Mouse (Mus musculus) forebrain, embryonic 16.5 days (tissue): ENCODE data around the gene Vmn2r70. TPM values are rescaled to one million over a fixed set of nuclear protein-coding genes. Genes with fewer than 3 reads are reported as not detected.

Experiments used
- ATAC-seq: fragments of 200-750 bp; cut with Nextera tagmentation; 2 replicates; pipeline ENCODE4 v1.8.0; 2017; ENCODE audit warnings: mild to moderate bottlenecking, moderate library complexity
- H3K27ac ChIP-seq: fragments of 300-500 bp; sonication (generic); 2 replicates; pipeline ENCODE4 v1.5.1; 2014; ENCODE audit warnings: low read length, control low read depth
- H3K27me3 ChIP-seq: fragments of 300-500 bp; sonication (generic); replicated peaks from 2 replicates; pipeline ENCODE4 v1.6.1; 2014; ENCODE audit warnings: low read length; ENCODE audit not compliant: control insufficient read depth, insufficient read depth
- H3K36me3 ChIP-seq: fragments of 300-500 bp; sonication (generic); 2 replicates; pipeline ENCODE4 v1.6.1; 2014; ENCODE audit not compliant: control insufficient read depth, insufficient read depth
- H3K4me1 ChIP-seq: fragments of 300-500 bp; sonication (generic); replicated peaks from 2 replicates; pipeline ENCODE4 v1.6.1; 2014; ENCODE audit warnings: low read length; ENCODE audit not compliant: control insufficient read depth, insufficient read depth
- H3K4me2 ChIP-seq: fragments of 300-500 bp; sonication (generic); 2 replicates; pipeline ENCODE4 v1.6.1; 2014; ENCODE audit warnings: mild to moderate bottlenecking, low read length, control low read depth
- H3K4me3 ChIP-seq: fragments of 300-500 bp; sonication (generic); replicated peaks from 2 replicates; pipeline ENCODE4 v1.5.1; 2014; ENCODE audit warnings: mild to moderate bottlenecking, low read length, control low read depth
- H3K9ac ChIP-seq: fragments of 300-500 bp; sonication (generic); replicated peaks from 2 replicates; pipeline ENCODE4 v1.6.1; 2014; ENCODE audit warnings: low read depth, low read length, control low read depth
- H3K9me3 ChIP-seq: fragments of 300-500 bp; sonication (generic); 2 replicates; pipeline ENCODE4 v1.6.1; 2016; ENCODE audit warnings: low read length; ENCODE audit not compliant: control insufficient read depth
- WGBS: fragments of 180-500 bp; shearing (Covaris S2); extraction: QIAGEN DNeasy Blood & Tissue Kit; methylation state at CpG from one replicate; pipeline ENCODE4 v1.1.7; 2014; 5-methylcytosine and 5-hydroxymethylcytosine counted together
- polyA plus RNA-seq: library from polyadenylated mRNA; unstranded; fragments of >200 nt; fragmentation: Nextera tagmentation; extraction: Ambion mirVana; gene quantifications from 2 replicates; pipeline ENCODE4 v1.2.1, GENCODE M21; 2015

The Vmn2r70 gene
- not detected in 2 replicates for polyA plus RNA-seq

- Histone ChIP-seq H3K27me3 (no peaks in the 10 kb centered on the region), H3K4me1 (no peaks in the 10 kb centered on the region), H3K9ac (no peak within 1 kb of the TSS), H3K36me3 (no peaks in the 10 kb centered on the region), H3K27ac (no peak within 1 kb of the TSS), H3K9me3 (no peaks in the 10 kb centered on the region; the same call in 1 of the 2 replicates), H3K4me3 (no peak within 1 kb of the TSS), H3K4me2 (no peak within 1 kb of the TSS)
- ATAC-seq, result no peak
- 79% methylated on average over 2 of the region's 2 CpGs for WGBS
These were observed at the start of gene Vmn2r70 for GRCm38 (mm10) chr7:85569092-85569491. Gene Vmn2r70 (minus strand): TSS chr7:85569192.

GRCm38 (mm10) chr7:85562787-85563186 lies 6.2 kb downstream of the Vmn2r70 start, which contains the start of gene Vmn2r71:
Gene Vmn2r71 (plus strand): TSS chr7:85563087.
- H3K9ac ChIP-seq, result no peak within 1 kb of the TSS
- H3K27me3 ChIP-seq, result no peaks in the 10 kb centered on the region
- WGBS, result 86% methylated on average over 5 of the region's 5 CpGs
- no peak for ATAC-seq
- no peak within 1 kb of the TSS for H3K4me2 ChIP-seq
- H3K4me3 ChIP-seq, result no peak within 1 kb of the TSS
- H3K9me3 ChIP-seq, result 0 out of 2 replicates have a peak, but pooled peaks cover 2% of the 10 kb centered on the region
- H3K4me1 ChIP-seq, result no peaks in the 10 kb centered on the region
- no peaks in the 10 kb centered on the region for H3K36me3 ChIP-seq
- no peak within 1 kb of the TSS for H3K27ac ChIP-seq

- no peak for ATAC-seq
- 59% methylated on average over 2 of the region's 2 CpGs for WGBS
- H3K4me2 ChIP-seq, result no peak overlapping the region
These were observed 25.9 kb downstream of the Vmn2r70 start for GRCm38 (mm10) chr7:85543118-85543517.

GRCm38 (mm10) chr7:85542108-85542507 lies 26.9 kb downstream of the Vmn2r70 start:
- no peak overlapping the region for H3K27ac ChIP-seq
- peaks cover 11% of the 10 kb centered on the region; the same call in 1 of the 2 replicates for H3K9me3 ChIP-seq
- no peaks in the 10 kb centered on the region for H3K4me1 ChIP-seq
- no peak overlapping the region for H3K9ac ChIP-seq
- 90% methylated on average over 2 of the region's 2 CpGs for WGBS
- H3K4me3 ChIP-seq, result no peak overlapping the region
- H3K36me3 ChIP-seq, result no peaks in the 10 kb centered on the region
- no peak overlapping the region for H3K4me2 ChIP-seq
- no peak for ATAC-seq
- no peaks in the 10 kb centered on the region for H3K27me3 ChIP-seq

More at GRCm38 (mm10) chr7:85543118-85543517, 25.9 kb downstream of the Vmn2r70 start:
- no peaks in the 10 kb centered on the region for H3K27me3 ChIP-seq
- no peaks in the 10 kb centered on the region for H3K4me1 ChIP-seq
- no peak overlapping the region for H3K4me3 ChIP-seq
- no peaks in the 10 kb centered on the region for H3K36me3 ChIP-seq
- H3K9me3 ChIP-seq, result peaks cover 11% of the 10 kb centered on the region; the same call in 1 of the 2 replicates
- H3K27ac ChIP-seq, result no peak overlapping the region
- no peak overlapping the region for H3K9ac ChIP-seq

Other genes starting within 250 kb of the Vmn2r70 start
- not detected in 2 replicates for gene Vmn2r69, start 153.3 kb downstream of the Vmn2r70 start, polyA plus RNA-seq
- not detected in 2 replicates for gene Vmn2r71, start 6.1 kb downstream of the Vmn2r70 start, polyA plus RNA-seq
- not detected in 2 replicates for gene Vmn2r72, start 185.9 kb upstream of the Vmn2r70 start, polyA plus RNA-seq